Mouse (Mus musculus): ENCODE results near the gene Ift46. TPM values are rescaled to one million over a fixed set of nuclear protein-coding genes. Genes with fewer than 3 reads are reported as not detected.

Gene Ift46
- polyA plus RNA-seq, 1 experiment, result 42.2 TPM

DNA sequence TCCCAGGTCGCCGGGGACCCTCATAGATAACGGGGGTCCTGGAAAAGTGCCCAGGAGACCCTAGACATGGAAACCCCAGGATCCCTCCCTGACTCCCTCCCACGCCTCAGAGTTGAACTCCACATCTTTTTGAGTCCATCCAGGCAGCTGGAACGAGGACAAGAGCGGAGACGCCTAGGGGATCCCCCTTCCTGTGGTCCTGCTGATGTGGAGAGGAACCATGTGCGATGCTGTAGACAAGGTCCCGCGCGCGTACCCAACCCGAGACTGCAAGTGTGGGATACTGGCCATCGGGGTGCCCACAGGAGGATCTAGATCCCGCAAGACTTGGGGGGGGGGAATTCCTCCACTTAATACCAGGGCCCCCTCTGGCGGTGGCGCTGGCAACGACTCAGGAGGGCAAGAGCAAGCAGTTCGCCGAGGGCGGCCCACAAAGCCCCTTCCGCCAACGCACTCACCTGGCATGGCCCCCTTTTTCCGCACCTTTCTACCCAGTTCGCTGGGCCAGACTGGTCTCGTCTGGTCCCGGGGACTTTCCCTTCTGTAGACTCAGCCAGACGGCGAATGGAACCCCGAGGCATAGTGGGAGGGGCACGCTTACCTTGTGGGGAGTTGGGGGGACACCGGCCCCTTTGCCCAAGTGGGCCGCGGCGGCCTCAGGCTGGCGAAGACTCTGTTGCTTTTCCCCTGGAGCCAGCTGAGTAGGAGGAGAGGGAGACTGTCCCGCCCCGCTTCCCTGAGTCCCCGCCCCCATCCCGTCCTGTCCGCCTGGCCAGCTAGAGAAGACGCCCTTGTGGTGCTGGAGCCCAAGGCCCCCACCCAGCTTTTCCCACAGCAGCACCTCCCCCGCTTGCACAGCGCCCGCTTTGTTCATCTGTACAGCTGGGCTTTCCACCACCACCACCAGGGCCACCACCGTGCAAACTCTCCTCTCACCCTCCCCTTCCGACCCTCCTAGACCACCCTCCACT, 32.9 kb upstream of the Ift46 start, which contains the start of gene Phldb1:
Gene Phldb1 (minus strand): TSS at position 675 of the 971 bp plus-strand sequence.
- H3K27ac ChIP-seq (ENCODE audit: control insufficient read depth, insufficient read depth, low read length), result no peak within 1 kb of the TSS
- peak; percentile 71 for DNase-seq
- H3K4me3 ChIP-seq (ENCODE audit: control insufficient read depth, insufficient read depth, low read length), result peak within 1 kb of the TSS; percentile 29
- H3K36me3 ChIP-seq (ENCODE audit: control insufficient read depth, insufficient read depth, low read length), result no peaks in the 10 kb centered on the region
- WGBS, result 8% methylated on average over 47 of the region's 47 CpGs
- H3K4me1 ChIP-seq (replicated peaks; ENCODE audit: control insufficient read depth, insufficient read depth, low read length), result peaks cover 18% of the 10 kb centered on the region
- peaks cover 5% of the 10 kb centered on the region; the same call in 1 of the 2 replicates for H3K27me3 ChIP-seq (ENCODE audit: control insufficient read depth, insufficient read depth, low read length)
- TF ChIP-seq CTCF (IDR thresholded peaks at IDR 0.05; ENCODE audit: borderline replicate concordance, control insufficient read depth, extremely low read depth, insufficient read depth, low read length, poor library complexity) (peak; percentile 80), POLR2A (IDR thresholded peaks at IDR 0.05; ENCODE audit: control insufficient read depth, extremely low read depth, insufficient read depth, low read length, poor library complexity) (no peak)

DNA sequence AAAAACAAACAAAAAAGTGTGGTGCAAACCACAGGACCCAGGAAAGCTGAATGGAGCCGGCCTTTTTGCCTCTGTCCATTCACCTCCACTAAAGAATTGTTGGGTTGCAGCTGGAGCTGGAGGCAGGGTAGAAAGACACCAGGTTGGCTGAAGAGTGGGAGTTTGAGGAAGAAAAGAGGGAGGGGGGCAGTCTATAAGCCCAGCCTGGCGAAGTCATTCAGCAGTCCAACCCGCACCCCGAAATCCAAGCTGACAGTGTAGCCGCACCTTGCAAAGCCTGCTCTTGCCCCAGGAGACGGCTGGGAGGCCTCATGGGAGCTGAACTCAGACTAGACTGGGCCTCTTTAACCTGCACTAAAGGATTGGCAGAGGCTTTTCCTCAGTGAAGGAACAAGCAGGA, 31.8 kb upstream of the Ift46 start:
- DNase-seq, result no peak
- WGBS, result 93% methylated on average over 6 of the region's 6 CpGs
- no peak for TF ChIP-seq CTCF (IDR thresholded peaks at IDR 0.05; ENCODE audit: borderline replicate concordance, control insufficient read depth, extremely low read depth, insufficient read depth, low read length, poor library complexity)
- TF ChIP-seq POLR2A (IDR thresholded peaks at IDR 0.05; ENCODE audit: control insufficient read depth, extremely low read depth, insufficient read depth, low read length, poor library complexity), result no peak
- Histone ChIP-seq H3K4me1 (replicated peaks; ENCODE audit: control insufficient read depth, insufficient read depth, low read length) (peaks cover 18% of the 10 kb centered on the region), H3K4me3 (ENCODE audit: control insufficient read depth, insufficient read depth, low read length) (no peak overlapping the region), H3K36me3 (ENCODE audit: control insufficient read depth, insufficient read depth, low read length) (no peaks in the 10 kb centered on the region), H3K27ac (ENCODE audit: control insufficient read depth, insufficient read depth, low read length) (no peak overlapping the region), H3K27me3 (ENCODE audit: control insufficient read depth, insufficient read depth, low read length) (peaks cover 5% of the 10 kb centered on the region; the same call in 1 of the 2 replicates)

DNA sequence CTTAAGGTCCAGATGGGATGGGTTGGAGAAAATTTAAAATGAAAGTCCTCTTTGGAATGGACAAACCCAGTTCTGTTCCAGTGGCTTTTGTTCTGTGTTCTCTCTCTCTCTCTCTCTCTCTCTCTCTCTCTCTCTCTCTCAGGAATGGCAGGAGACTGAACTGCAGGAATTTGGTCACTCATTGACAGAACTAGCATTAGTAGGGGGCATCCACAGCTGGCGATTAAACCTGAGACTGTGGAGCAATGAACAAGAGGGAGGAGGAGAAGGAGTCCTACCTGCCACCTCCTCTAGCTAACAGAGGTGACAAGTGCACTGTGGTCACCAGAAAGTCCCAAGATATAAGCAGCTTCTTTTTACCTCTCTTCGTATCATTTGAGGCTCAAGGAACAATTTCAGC, 31.4 kb upstream of the Ift46 start:
- H3K36me3 ChIP-seq (ENCODE audit: control insufficient read depth, insufficient read depth, low read length), result no peaks in the 10 kb centered on the region
- DNase-seq, result no peak
- H3K4me1 ChIP-seq (replicated peaks; ENCODE audit: control insufficient read depth, insufficient read depth, low read length), result peaks cover 18% of the 10 kb centered on the region
- WGBS, result 75% methylated on average over 2 of the region's 2 CpGs
- H3K27me3 ChIP-seq (ENCODE audit: control insufficient read depth, insufficient read depth, low read length), result peaks cover 5% of the 10 kb centered on the region; the same call in 1 of the 2 replicates
- H3K4me3 ChIP-seq (ENCODE audit: control insufficient read depth, insufficient read depth, low read length), result no peak overlapping the region
- H3K27ac ChIP-seq (ENCODE audit: control insufficient read depth, insufficient read depth, low read length), result no peak overlapping the region
- no peak for TF ChIP-seq POLR2A (IDR thresholded peaks at IDR 0.05; ENCODE audit: control insufficient read depth, extremely low read depth, insufficient read depth, low read length, poor library complexity)
- TF ChIP-seq CTCF (IDR thresholded peaks at IDR 0.05; ENCODE audit: borderline replicate concordance, control insufficient read depth, extremely low read depth, insufficient read depth, low read length, poor library complexity), result no peak

GRCm38 (mm10) chr9:44737240-44737949, 30.3 kb upstream of the Ift46 start:
- no peak for TF ChIP-seq POLR2A (IDR thresholded peaks at IDR 0.05; ENCODE audit: control insufficient read depth, extremely low read depth, insufficient read depth, low read length, poor library complexity)
- no peak for TF ChIP-seq CTCF (IDR thresholded peaks at IDR 0.05; ENCODE audit: borderline replicate concordance, control insufficient read depth, extremely low read depth, insufficient read depth, low read length, poor library complexity)
- Histone ChIP-seq H3K4me3 (ENCODE audit: control insufficient read depth, insufficient read depth, low read length) (no peak overlapping the region), H3K27ac (ENCODE audit: control insufficient read depth, insufficient read depth, low read length) (no peak overlapping the region), H3K36me3 (ENCODE audit: control insufficient read depth, insufficient read depth, low read length) (peaks cover 2% of the 10 kb centered on the region; the same call in 1 of the 2 replicates), H3K4me1 (replicated peaks; ENCODE audit: control insufficient read depth, insufficient read depth, low read length) (peaks cover 18% of the 10 kb centered on the region), H3K27me3 (ENCODE audit: control insufficient read depth, insufficient read depth, low read length) (peaks cover 5% of the 10 kb centered on the region; the same call in 1 of the 2 replicates)
- 70% methylated on average over 8 of the region's 8 CpGs for WGBS
- no peak for DNase-seq

GRCm38 (mm10) chr9:44740663-44741192, 27.0 kb upstream of the Ift46 start:
- Histone ChIP-seq H3K27ac (ENCODE audit: control insufficient read depth, insufficient read depth, low read length) (no peak overlapping the region), H3K36me3 (ENCODE audit: control insufficient read depth, insufficient read depth, low read length) (peaks cover 31% of the 10 kb centered on the region), H3K4me1 (replicated peaks; ENCODE audit: control insufficient read depth, insufficient read depth, low read length) (no peaks in the 10 kb centered on the region), H3K4me3 (ENCODE audit: control insufficient read depth, insufficient read depth, low read length) (no peak overlapping the region), H3K27me3 (ENCODE audit: control insufficient read depth, insufficient read depth, low read length) (no peaks in the 10 kb centered on the region)
- TF ChIP-seq CTCF (IDR thresholded peaks at IDR 0.05; ENCODE audit: borderline replicate concordance, control insufficient read depth, extremely low read depth, insufficient read depth, low read length, poor library complexity) (no peak), POLR2A (IDR thresholded peaks at IDR 0.05; ENCODE audit: control insufficient read depth, extremely low read depth, insufficient read depth, low read length, poor library complexity) (no peak)
- no peak for DNase-seq
- 97% methylated on average over 1 of the region's 1 CpGs for WGBS

DNA sequence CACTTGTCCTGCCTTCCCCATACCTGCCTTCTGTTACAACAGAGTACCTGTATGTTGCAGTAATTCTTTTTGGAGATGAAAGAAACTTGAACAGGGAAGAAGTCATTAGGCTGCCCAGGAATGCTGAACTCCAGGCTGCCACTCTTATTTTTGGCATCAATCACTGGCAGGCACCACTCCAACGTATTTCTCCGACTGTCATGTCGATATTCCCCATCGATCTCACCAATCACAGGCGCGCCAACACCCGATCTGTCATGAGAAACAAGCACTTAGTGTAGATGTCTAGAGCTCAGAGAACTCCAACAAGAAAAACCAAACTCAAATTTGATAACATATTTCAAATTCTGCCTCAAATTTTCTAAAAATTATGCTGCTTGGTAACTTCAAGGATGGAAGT, 22.3 kb upstream of the Ift46 start:
- H3K27ac ChIP-seq (ENCODE audit: control insufficient read depth, insufficient read depth, low read length), result no peak overlapping the region
- DNase-seq, result no peak
- no peak overlapping the region for H3K4me3 ChIP-seq (ENCODE audit: control insufficient read depth, insufficient read depth, low read length)
- peaks cover 68% of the 10 kb centered on the region for H3K36me3 ChIP-seq (ENCODE audit: control insufficient read depth, insufficient read depth, low read length)
- WGBS, result 94% methylated on average over 7 of the region's 7 CpGs
- H3K4me1 ChIP-seq (replicated peaks; ENCODE audit: control insufficient read depth, insufficient read depth, low read length), result no peaks in the 10 kb centered on the region
- TF ChIP-seq POLR2A (IDR thresholded peaks at IDR 0.05; ENCODE audit: control insufficient read depth, extremely low read depth, insufficient read depth, low read length, poor library complexity) (no peak), CTCF (IDR thresholded peaks at IDR 0.05; ENCODE audit: borderline replicate concordance, control insufficient read depth, extremely low read depth, insufficient read depth, low read length, poor library complexity) (no peak)
- H3K27me3 ChIP-seq (ENCODE audit: control insufficient read depth, insufficient read depth, low read length), result no peaks in the 10 kb centered on the region
